Mouse (Mus musculus): Measurements from ENCODE around the gene Fcer1g. TPM values are rescaled to one million over a fixed set of nuclear protein-coding genes. Genes with fewer than 3 reads are reported as not detected.
A peak's percentile ranks its signal among the peaks of the same experiment; 100 is the strongest.

Fcer1g gene
- total RNA-seq, 2 experiments from 2014 or later, result 13.7 to 14.7 TPM

- DNase-seq (ENCODE audit: low spot score in 2 of 2), result no peak
These were observed 34.2 kb upstream of the Fcer1g start for GRCm38 (mm10) chr1:171268341-171268740.

- DNase-seq (ENCODE audit: low spot score in 2 of 2), result no peak
These were observed 32.0 kb upstream of the Fcer1g start for GRCm38 (mm10) chr1:171265971-171266744.

DNA sequence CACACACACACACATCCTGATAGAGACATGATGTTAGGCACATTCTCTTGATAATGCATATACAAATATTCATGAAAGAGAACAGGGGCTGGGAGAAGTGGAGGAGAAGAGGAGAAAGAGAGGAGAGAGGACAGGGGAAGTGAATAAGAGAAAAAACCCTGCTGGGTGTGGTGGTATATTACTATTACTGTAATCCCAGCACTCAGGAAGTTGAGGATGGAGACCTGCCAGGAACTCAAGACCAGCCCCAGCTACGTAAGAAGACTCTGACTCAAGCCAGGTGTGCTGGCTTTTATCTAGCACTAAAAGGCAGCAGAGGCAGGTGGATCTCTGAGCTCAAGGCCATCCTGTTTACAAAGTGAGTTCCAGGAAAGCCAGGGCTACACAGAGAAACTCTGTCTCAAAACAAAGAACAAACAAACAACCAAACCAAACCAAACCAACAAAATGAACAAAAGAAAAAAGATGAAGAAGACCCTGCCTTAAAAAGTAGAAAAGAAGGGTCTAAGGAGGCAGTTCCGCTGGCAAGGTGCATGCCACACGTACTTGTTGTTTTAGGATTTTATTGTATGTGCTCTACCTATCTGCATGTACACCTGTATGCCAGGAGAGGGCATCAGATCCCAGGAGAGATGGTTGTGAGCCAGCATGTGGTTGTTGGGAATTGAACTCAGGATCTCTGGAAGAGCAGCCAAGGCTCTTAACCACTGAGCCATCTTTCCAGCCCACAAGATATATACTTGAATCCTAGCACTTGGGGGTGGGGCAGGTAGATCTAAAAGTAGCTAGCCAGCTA is 29.7 kb upstream of the Fcer1g start:
- DNase-seq (ENCODE audit: low spot score in 2 of 2), result no peak

DNA sequence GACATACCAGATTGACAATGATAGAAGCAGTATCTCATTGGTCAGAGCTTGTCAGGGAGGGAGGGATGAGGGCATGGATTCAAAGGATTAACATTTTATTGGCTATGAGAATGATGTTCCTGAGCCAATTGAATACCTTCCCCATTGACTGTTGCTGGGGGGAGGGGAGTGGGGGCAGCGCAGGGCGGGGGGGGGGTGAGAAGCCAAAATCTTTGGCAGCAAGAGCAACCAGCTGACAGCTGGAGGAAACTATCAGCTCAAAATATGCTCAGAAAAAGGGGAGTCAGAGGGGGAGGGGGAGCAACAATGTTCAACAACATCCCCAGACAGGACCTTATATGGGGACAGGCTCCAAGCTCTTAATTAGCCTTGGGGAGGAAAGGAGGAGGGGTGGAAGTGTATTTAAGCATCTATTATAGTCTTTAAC is 29.0 kb upstream of the Fcer1g start:
- DNase-seq (ENCODE audit: low spot score in 2 of 2), result no peak

DNA sequence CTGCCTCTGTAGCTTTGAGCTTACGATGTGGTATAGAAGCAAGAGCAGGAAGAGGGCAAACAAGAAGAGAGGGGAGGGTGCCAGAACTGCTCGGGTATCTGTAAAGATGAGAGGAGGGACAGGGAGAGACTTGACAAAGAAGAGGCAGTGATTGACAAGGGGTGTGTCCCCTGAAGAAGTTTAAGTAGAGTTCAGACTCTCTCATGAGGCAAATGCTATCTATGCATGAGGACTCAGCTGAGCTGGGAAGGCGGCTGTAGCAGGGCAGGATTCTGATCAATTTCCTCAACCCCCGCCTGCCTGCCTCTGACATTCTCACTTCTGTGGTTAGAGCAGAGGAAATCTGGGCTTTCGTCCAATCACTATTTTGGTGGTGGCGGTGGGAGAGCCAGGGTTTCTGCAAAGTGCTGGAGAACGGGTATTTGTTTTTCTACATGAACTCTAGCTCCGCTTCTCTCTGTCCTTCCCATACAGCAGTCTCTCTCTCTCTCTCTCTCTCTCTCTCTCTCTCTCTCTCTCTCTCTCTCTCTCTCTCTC is 28.5 kb upstream of the Fcer1g start:
- peak; percentile 74 to 86 for DNase-seq (ENCODE audit: low spot score in 2 of 2)

DNA sequence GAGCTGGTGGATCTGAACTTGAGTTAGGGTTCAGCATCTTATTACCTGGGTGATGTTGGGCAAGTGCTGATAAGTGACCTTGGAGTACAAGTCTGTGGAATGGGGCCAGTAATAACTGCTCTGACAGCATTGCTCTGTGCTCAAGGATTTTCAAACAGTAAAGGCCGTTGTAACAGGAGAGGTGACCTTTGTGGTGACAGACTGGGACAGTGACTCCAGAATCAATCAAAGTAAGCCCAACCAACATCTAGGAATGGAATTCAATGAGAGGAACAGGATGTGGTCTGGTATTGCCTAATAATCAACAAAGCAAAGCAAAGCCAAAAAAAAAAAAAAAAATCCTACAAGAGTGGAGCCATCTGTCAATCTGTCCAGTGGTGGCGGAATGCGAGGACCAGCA is 26.2 kb upstream of the Fcer1g start:
- no peak for DNase-seq (ENCODE audit: low spot score in 2 of 2)

DNA sequence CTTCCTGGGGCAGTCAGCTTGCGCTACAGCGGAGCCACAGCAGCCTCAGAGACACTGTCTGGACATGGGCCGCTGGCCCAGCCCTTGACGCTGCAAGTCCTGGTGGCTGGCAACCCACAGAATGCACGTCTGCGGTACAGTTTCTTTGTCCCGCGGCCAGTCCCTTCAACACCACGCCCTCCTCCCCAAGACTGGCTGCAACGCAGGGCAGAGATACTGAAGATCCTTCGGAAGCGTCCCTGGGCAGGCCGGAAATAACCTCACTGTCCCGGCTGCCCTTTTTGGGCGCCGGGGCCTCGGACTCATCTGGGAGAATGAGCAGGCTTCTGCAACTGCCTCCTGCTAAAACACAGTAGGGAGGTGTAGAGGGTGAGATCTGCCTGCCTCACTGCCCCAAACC is 24.8 kb upstream of the Fcer1g start:
- DNase-seq (ENCODE audit: low spot score in 2 of 2), result no peak

DNA sequence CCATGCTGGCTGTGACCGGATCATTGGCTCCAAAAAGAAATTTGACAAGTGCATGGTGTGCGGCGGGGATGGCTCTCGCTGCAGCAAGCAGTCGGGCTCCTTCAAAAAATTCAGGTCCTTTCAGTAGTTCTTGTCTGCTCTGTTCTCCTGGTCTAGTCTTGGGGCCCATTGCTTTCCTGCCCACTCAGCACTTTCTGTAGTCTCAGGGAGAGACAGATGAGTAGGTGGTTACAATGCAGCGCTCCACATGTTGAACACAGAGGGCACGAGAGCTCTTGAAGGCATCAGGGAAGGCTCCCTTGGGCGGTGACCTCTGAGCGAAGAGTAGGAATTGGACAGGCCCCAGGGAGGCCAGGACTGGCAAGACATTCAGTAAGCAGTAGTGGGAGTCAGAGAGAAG is 23.6 kb upstream of the Fcer1g start:
- no peak for DNase-seq (ENCODE audit: low spot score in 2 of 2)

GRCm38 (mm10) chr1:171256937-171257548 is 22.9 kb upstream of the Fcer1g start:
- peak; percentile 54 to 67 for DNase-seq (ENCODE audit: low spot score in 2 of 2)

GRCm38 (mm10) chr1:171256095-171256818 is 22.1 kb upstream of the Fcer1g start:
- no peak for DNase-seq (ENCODE audit: low spot score in 2 of 2)

DNA sequence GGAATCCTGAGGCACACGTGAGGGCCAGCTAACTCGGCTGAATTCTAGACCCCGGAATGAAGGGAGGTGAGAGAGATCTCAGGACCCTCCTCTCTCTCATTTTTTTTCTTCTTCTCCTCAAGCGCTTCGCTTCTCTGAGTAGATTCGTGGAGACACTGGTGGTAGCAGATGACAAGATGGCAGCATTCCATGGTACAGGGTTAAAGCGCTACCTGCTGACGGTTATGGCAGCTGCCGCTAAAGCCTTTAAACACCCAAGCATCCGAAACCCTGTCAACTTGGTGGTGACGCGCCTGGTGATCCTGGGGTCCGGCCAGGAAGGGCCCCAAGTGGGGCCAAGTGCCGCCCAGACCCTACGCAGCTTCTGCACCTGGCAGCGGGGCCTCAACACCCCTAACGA is 18.2 kb upstream of the Fcer1g start:
- DNase-seq (ENCODE audit: low spot score in 2 of 2), result no peak

GRCm38 (mm10) chr1:171251594-171252324 is 17.6 kb upstream of the Fcer1g start:
- no peak for DNase-seq (ENCODE audit: low spot score in 2 of 2)

DNA sequence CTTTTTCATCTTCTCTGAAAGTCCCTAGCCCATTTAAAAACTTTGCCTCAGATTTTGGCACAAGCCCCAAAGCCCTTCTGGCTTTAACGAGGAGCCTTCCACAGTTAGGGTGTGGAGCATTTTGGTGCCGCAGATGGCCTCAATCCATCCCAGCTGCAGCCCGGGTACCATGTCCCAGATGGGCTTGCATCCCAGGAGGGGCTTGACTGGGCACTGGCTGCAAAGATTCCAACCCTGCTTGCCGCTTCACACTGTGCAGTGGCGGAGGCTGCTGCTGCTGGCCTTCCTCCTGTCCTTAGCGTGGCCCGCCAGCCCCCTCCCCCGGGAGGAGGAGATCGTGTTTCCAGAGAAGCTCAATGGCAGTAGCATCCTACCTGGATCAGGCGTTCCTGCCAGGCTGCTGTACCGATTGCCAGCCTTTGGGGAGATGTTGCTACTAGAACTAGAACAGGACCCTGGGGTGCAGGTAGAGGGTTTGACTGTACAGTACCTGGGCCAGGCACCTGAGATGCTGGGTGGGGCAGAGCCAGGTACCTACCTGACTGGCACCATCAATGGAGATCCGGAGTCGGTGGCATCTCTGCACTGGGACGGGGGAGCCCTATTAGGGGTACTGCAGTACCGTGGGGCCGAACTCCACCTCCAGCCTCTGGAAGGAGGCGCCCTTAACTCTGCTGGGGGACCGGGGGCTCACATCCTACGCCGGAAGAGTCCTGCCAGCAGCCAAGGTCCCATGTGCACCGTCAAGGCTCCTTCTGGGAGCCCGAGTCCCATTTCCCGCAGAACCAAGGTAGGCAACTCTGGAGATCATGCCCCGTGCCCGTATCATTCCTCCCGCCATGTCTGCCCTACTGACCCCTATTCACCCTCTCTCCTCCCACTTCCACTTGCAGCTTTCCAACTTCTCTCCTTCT is 16.8 kb upstream of the Fcer1g start, which contains the start of gene Ndufs2:
Ndufs2 (minus strand) TSS at position 709 of the 914 bp plus-strand sequence.
- DNase-seq (ENCODE audit: low spot score in 2 of 2), result no peak

DNA sequence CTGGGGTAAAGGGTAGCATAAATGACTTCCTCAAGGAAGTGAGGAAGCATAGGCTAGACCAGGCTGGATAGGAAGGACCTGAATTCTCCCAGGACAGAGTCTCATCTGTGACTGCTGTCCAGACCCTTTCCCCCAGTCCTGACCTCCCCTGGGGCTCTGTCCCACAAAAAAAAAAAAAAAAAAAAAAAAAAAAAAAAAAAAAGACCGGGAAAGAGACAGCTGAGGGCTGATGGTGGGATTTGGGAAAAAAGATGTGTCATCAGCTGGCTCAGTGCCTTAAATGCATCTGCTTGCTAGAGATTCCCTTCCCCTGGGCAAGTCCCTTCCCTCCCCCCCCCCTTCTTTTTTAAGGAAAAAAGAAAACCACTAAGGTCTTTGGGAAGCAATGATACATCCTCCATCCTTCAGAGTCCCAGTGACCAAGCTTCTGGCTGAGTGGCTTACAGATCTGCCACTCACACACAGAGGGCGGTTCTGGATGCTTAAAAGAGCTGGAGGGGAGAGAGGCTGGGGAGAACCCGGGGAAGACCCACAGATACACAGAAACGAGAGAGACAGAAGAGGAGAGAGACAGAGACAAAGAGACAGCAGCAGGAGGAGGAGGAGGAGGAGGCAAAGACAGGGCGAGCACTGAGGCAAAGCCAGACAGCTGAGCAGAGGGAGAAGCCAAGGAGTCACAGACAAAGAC is 15.9 kb upstream of the Fcer1g start, which contains the start of gene Adamts4:
Adamts4 (plus strand) TSS at position 509 of the 688 bp plus-strand sequence.
- DNase-seq (ENCODE audit: low spot score in 2 of 2), result peak in 1 of 2 experiments; percentile 51

DNA sequence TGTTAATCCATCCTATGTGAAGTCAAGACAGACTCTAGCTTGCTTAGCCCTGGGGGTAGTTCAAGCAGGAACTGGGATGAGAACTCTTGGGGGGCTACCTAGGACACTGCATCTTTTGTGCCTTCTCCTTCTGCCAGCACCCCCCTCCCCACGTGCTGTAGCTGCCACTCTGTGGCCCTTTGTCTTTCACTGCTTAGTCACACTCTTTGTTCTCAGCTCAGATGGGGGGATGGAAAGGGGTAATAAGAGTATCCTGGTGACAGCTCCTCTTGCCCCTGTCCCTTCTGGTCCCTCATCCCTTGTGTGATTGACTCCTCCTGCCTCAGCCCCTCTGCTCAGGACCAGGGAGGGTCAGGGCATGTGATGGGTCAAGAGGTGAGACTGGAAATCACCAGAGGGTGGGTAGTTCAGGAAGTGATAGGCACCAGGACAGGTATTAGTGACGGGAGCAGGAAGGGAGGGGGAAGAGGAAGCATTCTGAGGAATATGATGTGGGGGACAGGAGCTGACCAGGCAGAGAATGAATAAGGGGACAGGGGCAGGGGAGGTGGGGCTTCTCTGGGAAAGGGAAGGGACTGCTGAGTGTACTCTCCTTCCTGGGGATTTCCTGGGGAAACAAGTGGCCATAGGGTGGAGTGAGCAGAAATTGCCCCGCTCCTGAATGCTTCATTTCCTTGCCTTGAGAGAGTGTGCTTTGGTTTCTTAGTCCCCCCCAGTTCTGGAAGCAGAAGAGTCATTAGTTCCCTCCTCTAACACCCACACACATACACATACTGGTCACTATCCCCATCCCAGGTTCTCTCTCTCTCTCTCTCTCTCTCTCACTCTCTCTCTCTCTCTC is 14.4 kb upstream of the Fcer1g start:
- DNase-seq (ENCODE audit: low spot score in 2 of 2), result no peak

GRCm38 (mm10) chr1:171247916-171248315 is 13.8 kb upstream of the Fcer1g start:
- no peak for DNase-seq (ENCODE audit: low spot score in 2 of 2)

DNA sequence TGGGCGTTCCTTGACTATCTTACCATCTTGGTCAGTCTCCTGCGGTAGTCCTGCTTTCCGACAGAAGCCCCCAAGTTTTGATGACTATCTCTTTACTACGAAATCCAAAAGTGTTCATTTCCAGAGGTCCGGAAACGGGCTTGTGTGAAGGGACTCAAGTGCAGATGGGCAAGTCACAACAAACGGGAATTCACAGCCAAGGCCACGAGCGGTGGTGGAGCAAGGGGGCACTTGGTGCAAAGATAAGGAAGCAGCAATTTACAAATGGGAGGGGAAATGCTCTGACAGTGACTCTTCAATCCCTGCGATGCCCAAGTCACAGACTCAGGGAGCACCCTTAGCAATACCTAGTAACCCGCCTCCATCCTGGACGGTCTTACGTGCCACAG is 13.3 kb upstream of the Fcer1g start:
- no peak for DNase-seq (ENCODE audit: low spot score in 2 of 2)
